Mouse (Mus musculus): ENCODE measurements at regions not wholly inside any gene's neighbourhood (a gene's known extent, or its start where the extent isn't known, plus 50 kb on each side); places are given as distances from the start of the nearest gene placed in this dataset.

DNA sequence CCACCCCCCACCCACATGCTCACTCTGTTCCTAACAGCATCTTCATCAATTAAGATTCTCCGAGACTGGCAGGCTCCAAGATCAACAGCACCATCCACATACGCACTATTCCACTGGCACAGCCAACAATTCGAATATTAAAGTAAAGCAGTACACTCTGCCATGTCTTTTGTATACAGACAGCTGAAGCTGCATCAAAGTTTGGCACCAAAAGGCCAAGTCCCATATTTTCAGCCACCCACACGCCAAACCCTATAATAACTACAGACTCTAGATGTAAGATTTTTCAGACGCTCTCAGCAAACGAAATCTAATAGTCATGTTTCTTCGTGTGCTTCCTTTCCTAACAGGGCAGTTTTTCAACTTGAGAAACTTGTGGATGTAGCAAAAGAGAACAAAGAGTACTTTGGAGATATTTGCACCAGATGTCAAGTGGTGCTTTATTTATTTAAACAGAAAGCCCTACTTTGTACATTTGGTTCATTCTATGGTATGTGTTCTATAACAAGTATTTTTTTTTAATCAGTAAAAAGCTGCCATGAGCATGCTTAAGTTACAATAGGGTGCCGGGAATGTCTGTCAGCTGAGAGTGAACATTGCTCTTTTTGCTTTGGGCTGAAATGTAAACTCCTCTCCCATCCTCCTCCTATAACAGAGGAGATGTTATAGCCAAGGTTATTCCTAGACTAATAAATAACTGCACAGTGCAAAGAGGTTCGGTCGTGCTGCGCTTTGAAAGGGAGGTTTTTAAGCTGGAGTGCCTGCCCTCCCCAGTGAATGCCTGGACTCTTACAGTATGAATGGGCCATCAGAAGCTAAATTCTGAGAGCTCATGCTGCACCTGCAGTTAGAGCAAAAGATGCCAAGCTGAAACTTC is 686.9 kb downstream of the 1700064H15Rik start:
- no peak overlapping the region for H3K27ac ChIP-seq (replicated peaks in 1 of 2; ENCODE audit: control insufficient read depth in 1 of 2, insufficient read depth in 1 of 2, low read depth in 2 of 2, low read length in 2 of 2)
- ATAC-seq (ENCODE audit: insufficient number of reproducible peaks, insufficient read depth, low FRiP score, low read depth): no peak
- WGBS: 78% methylated on average over 11 of the region's 11 CpGs

DNA sequence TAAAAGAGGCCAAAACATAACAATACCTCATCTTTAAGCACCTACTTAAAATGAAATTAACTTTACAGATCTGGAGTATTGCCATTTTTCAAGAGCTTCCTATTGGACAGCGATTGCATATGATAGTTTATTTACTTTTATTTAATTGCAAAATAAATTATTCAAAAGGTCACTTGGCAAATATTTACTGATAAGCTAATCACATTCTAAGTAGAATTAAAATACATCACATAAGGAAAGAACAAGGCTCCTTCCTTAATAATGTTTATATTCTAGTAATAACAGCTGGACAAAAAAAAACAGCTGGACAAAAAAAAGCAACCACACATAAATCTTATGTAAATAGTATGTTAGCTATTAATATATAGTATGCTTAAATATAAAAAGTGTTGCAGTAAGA is 668.1 kb downstream of the 1700064H15Rik start:
- no peaks in the 10 kb centered on the region for H3K27me3 ChIP-seq (ENCODE audit: control insufficient read depth, insufficient read depth, low read length)
- no peak overlapping the region for H3K4me2 ChIP-seq (ENCODE audit: low read length)
- H3K9ac ChIP-seq (ENCODE audit: low read length): no peak overlapping the region
- no peaks in the 10 kb centered on the region for H3K4me1 ChIP-seq (ENCODE audit: control insufficient read depth in 2 of 2, insufficient read depth in 2 of 2, low read length in 2 of 2)
- H3K9me3 ChIP-seq (ENCODE audit: control insufficient read depth, low read length): no peaks in the 10 kb centered on the region
- H3K4me3 ChIP-seq (ENCODE audit: control insufficient read depth in 1 of 2, insufficient read depth in 1 of 2, low read depth in 1 of 2, low read length in 2 of 2): no peak overlapping the region
- no peak for ATAC-seq (ENCODE audit: insufficient number of reproducible peaks, insufficient read depth, low FRiP score, low read depth)
- H3K27ac ChIP-seq (replicated peaks in 1 of 2; ENCODE audit: control insufficient read depth in 1 of 2, insufficient read depth in 1 of 2, low read depth in 2 of 2, low read length in 2 of 2): no peak overlapping the region
- 78% methylated on average over 1 of the region's 1 CpGs for WGBS
- no peaks in the 10 kb centered on the region for H3K36me3 ChIP-seq (ENCODE audit: control insufficient read depth, insufficient read depth, low read length)

More for the DNA sequence above, 686.9 kb downstream of the 1700064H15Rik start:
- H3K36me3 ChIP-seq (ENCODE audit: control insufficient read depth, insufficient read depth, low read length): no peaks in the 10 kb centered on the region
- no peak overlapping the region for H3K4me3 ChIP-seq (ENCODE audit: control insufficient read depth in 1 of 2, insufficient read depth in 1 of 2, low read depth in 1 of 2, low read length in 2 of 2)
- no peak overlapping the region for H3K4me2 ChIP-seq (ENCODE audit: low read length)
- no peaks in the 10 kb centered on the region for H3K4me1 ChIP-seq (ENCODE audit: control insufficient read depth in 2 of 2, insufficient read depth in 2 of 2, low read length in 2 of 2)
- H3K9ac ChIP-seq (ENCODE audit: low read length): no peak overlapping the region
- no peaks in the 10 kb centered on the region for H3K27me3 ChIP-seq (ENCODE audit: control insufficient read depth, insufficient read depth, low read length)
- no peaks in the 10 kb centered on the region for H3K9me3 ChIP-seq (ENCODE audit: control insufficient read depth, low read length)

- no peaks in the 10 kb centered on the region for H3K36me3 ChIP-seq (ENCODE audit: control insufficient read depth, insufficient read depth, low read length)
- no peaks in the 10 kb centered on the region for H3K4me1 ChIP-seq (ENCODE audit: control insufficient read depth in 2 of 2, insufficient read depth in 2 of 2, low read length in 2 of 2)
- H3K27ac ChIP-seq (replicated peaks in 1 of 2; ENCODE audit: control insufficient read depth in 1 of 2, insufficient read depth in 1 of 2, low read depth in 2 of 2, low read length in 2 of 2): no peak overlapping the region
- H3K9me3 ChIP-seq (ENCODE audit: control insufficient read depth, low read length): no peaks in the 10 kb centered on the region
- H3K9ac ChIP-seq (ENCODE audit: low read length): no peak overlapping the region
- no peak overlapping the region for H3K4me2 ChIP-seq (ENCODE audit: low read length)
- no peak overlapping the region for H3K4me3 ChIP-seq (ENCODE audit: control insufficient read depth in 1 of 2, insufficient read depth in 1 of 2, low read depth in 1 of 2, low read length in 2 of 2)
- no peak for ATAC-seq (ENCODE audit: insufficient number of reproducible peaks, insufficient read depth, low FRiP score, low read depth)
- H3K27me3 ChIP-seq (ENCODE audit: control insufficient read depth, insufficient read depth, low read length): no peaks in the 10 kb centered on the region
- WGBS: 84% methylated on average over 3 of the region's 3 CpGs
These were observed 639.8 kb downstream of the 1700064H15Rik start for GRCm38 (mm10) chr3:18988662-18989061.

DNA sequence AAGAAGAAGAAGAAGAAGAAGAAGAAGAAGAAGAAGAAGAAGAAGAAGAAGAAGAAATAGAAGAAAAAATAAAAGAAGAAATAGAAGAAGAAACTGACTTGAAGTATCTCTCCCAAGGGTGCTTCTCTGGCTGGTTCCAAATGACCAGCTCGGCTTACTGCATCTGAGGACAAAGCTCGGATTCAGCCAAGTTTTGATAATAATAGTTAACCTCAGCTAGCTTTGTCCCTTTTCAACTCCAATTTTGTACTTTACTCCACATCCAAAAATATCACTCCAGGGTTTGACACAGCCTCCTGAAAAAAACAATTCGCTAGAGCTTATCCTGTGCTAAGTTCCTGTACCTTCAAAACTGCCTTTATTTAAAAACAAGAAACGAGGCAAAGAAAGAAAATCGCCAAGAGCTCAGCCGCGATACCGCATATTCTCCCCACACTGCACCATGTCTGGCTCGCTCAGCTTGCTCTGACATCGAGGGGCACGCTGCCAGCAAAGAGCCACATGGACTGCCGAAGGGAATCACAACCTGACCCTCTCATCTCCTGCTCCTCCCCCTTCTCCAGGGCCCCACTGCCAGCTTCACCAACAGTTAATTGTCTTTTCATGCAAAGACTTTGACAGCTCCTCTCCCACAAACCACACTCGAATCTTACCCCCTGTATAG is 638.8 kb downstream of the 1700064H15Rik start:
- Histone ChIP-seq H3K9me3 (ENCODE audit: control insufficient read depth, low read length) (no peaks in the 10 kb centered on the region), H3K9ac (ENCODE audit: low read length) (no peak overlapping the region), H3K4me2 (ENCODE audit: low read length) (peak overlapping the region; percentile 12; the same call in 1 of the 2 replicates), H3K36me3 (ENCODE audit: control insufficient read depth, insufficient read depth, low read length) (no peaks in the 10 kb centered on the region), H3K4me3 (ENCODE audit: control insufficient read depth in 1 of 2, insufficient read depth in 1 of 2, low read depth in 1 of 2, low read length in 2 of 2) (no peak overlapping the region), H3K27ac (replicated peaks in 1 of 2; ENCODE audit: control insufficient read depth in 1 of 2, insufficient read depth in 1 of 2, low read depth in 2 of 2, low read length in 2 of 2) (no peak overlapping the region), H3K27me3 (ENCODE audit: control insufficient read depth, insufficient read depth, low read length) (no peaks in the 10 kb centered on the region), H3K4me1 (ENCODE audit: control insufficient read depth in 2 of 2, insufficient read depth in 2 of 2, low read length in 2 of 2) (no peaks in the 10 kb centered on the region)
- no peak for ATAC-seq (ENCODE audit: insufficient number of reproducible peaks, insufficient read depth, low FRiP score, low read depth)
- 49% methylated on average over 13 of the region's 13 CpGs for WGBS

GRCm38 (mm10) chr3:19000179-19000578 is 628.3 kb downstream of the 1700064H15Rik start:
- 68% methylated on average over 5 of the region's 5 CpGs for whole genome bisulfite sequencing
- H3K4me1 ChIP-seq (ENCODE audit: control insufficient read depth in 2 of 2, insufficient read depth in 2 of 2, low read length in 2 of 2): no peaks in the 10 kb centered on the region
- ATAC-seq (ENCODE audit: insufficient number of reproducible peaks, insufficient read depth, low FRiP score, low read depth): no peak

GRCm38 (mm10) chr3:19002056-19002455 is 626.4 kb downstream of the 1700064H15Rik start:
- H3K4me2 ChIP-seq (ENCODE audit: low read length): no peak overlapping the region
- no peak overlapping the region for H3K4me3 ChIP-seq (ENCODE audit: control insufficient read depth in 1 of 2, insufficient read depth in 1 of 2, low read depth in 1 of 2, low read length in 2 of 2)
- H3K36me3 ChIP-seq (ENCODE audit: control insufficient read depth, insufficient read depth, low read length): no peaks in the 10 kb centered on the region
- WGBS: 79% methylated on average over 7 of the region's 7 CpGs
- H3K27me3 ChIP-seq (ENCODE audit: control insufficient read depth, insufficient read depth, low read length): no peaks in the 10 kb centered on the region
- H3K4me1 ChIP-seq (ENCODE audit: control insufficient read depth in 2 of 2, insufficient read depth in 2 of 2, low read length in 2 of 2): no peaks in the 10 kb centered on the region
- no peak overlapping the region for H3K9ac ChIP-seq (ENCODE audit: low read length)
- ATAC-seq (ENCODE audit: insufficient number of reproducible peaks, insufficient read depth, low FRiP score, low read depth): no peak
- H3K27ac ChIP-seq (replicated peaks in 1 of 2; ENCODE audit: control insufficient read depth in 1 of 2, insufficient read depth in 1 of 2, low read depth in 2 of 2, low read length in 2 of 2): no peak overlapping the region
- no peaks in the 10 kb centered on the region for H3K9me3 ChIP-seq (ENCODE audit: control insufficient read depth, low read length)

More at GRCm38 (mm10) chr3:19000179-19000578, 628.3 kb downstream of the 1700064H15Rik start:
- no peaks in the 10 kb centered on the region for H3K27me3 ChIP-seq (ENCODE audit: control insufficient read depth, insufficient read depth, low read length)
- H3K36me3 ChIP-seq (ENCODE audit: control insufficient read depth, insufficient read depth, low read length): no peaks in the 10 kb centered on the region
- H3K4me2 ChIP-seq (ENCODE audit: low read length): no peak overlapping the region
- H3K9me3 ChIP-seq (ENCODE audit: control insufficient read depth, low read length): no peaks in the 10 kb centered on the region
- H3K4me3 ChIP-seq (ENCODE audit: control insufficient read depth in 1 of 2, insufficient read depth in 1 of 2, low read depth in 1 of 2, low read length in 2 of 2): no peak overlapping the region
- no peak overlapping the region for H3K9ac ChIP-seq (ENCODE audit: low read length)
- no peak overlapping the region for H3K27ac ChIP-seq (replicated peaks in 1 of 2; ENCODE audit: control insufficient read depth in 1 of 2, insufficient read depth in 1 of 2, low read depth in 2 of 2, low read length in 2 of 2)

GRCm38 (mm10) chr3:19004792-19005191 is 623.7 kb downstream of the 1700064H15Rik start:
- Histone ChIP-seq H3K9ac (ENCODE audit: low read length) (no peak overlapping the region), H3K27me3 (ENCODE audit: control insufficient read depth, insufficient read depth, low read length) (no peaks in the 10 kb centered on the region), H3K4me2 (ENCODE audit: low read length) (no peak overlapping the region), H3K27ac (replicated peaks in 1 of 2; ENCODE audit: control insufficient read depth in 1 of 2, insufficient read depth in 1 of 2, low read depth in 2 of 2, low read length in 2 of 2) (no peak overlapping the region), H3K36me3 (ENCODE audit: control insufficient read depth, insufficient read depth, low read length) (no peaks in the 10 kb centered on the region), H3K4me1 (ENCODE audit: control insufficient read depth in 2 of 2, insufficient read depth in 2 of 2, low read length in 2 of 2) (no peaks in the 10 kb centered on the region), H3K4me3 (ENCODE audit: control insufficient read depth in 1 of 2, insufficient read depth in 1 of 2, low read depth in 1 of 2, low read length in 2 of 2) (no peak overlapping the region), H3K9me3 (ENCODE audit: control insufficient read depth, low read length) (no peaks in the 10 kb centered on the region)
- 69% methylated on average over 1 of the region's 1 CpGs for WGBS
- ATAC-seq (ENCODE audit: insufficient number of reproducible peaks, insufficient read depth, low FRiP score, low read depth): no peak
